Mouse (Mus musculus) intestine, embryonic 15.5 days (tissue): ENCODE data around the gene Ppa2. TPM values are rescaled to one million over a fixed set of nuclear protein-coding genes. Genes with fewer than 3 reads are reported as not detected.

Experiments
- ATAC-seq: fragments of 200-750 bp; cut with Nextera tagmentation; 2 replicates; pipeline ENCODE4 v1.8.0; 2017; ENCODE audit warnings: moderate TSS enrichment, moderate library complexity
- H3K27ac ChIP-seq: fragments of 300-500 bp; sonication (generic); 2 replicates; pipeline ENCODE4 v1.5.1; 2015; ENCODE audit warnings: mild to moderate bottlenecking, inconsistent platforms
- H3K27me3 ChIP-seq: fragments of 300-500 bp; sonication (generic); replicated peaks from 2 replicates; pipeline ENCODE4 v1.6.1; 2015; ENCODE audit warnings: inconsistent platforms
- H3K36me3 ChIP-seq: fragments of 300-500 bp; sonication (generic); 2 replicates; pipeline ENCODE4 v1.6.1; 2015; ENCODE audit warnings: inconsistent platforms
- H3K4me1 ChIP-seq: fragments of 300-500 bp; sonication (generic); replicated peaks from 2 replicates; pipeline ENCODE4 v1.6.1; 2015; ENCODE audit warnings: inconsistent platforms
- H3K4me2 ChIP-seq: fragments of 300-500 bp; sonication (generic); replicated peaks from 2 replicates; pipeline ENCODE4 v1.6.1; 2015; ENCODE audit warnings: mild to moderate bottlenecking, inconsistent platforms
- H3K4me3 ChIP-seq: fragments of 300-500 bp; sonication (generic); replicated peaks from 2 replicates; pipeline ENCODE4 v1.5.1; 2015; ENCODE audit warnings: inconsistent platforms
- H3K9ac ChIP-seq: fragments of 300-500 bp; sonication (generic); 2 replicates; pipeline ENCODE4 v1.6.1; 2015; ENCODE audit warnings: inconsistent platforms
- H3K9me3 ChIP-seq: fragments of 300-500 bp; sonication (generic); 2 replicates; pipeline ENCODE4 v1.6.1; 2016; ENCODE audit warnings: inconsistent platforms
- WGBS: fragments of 180-500 bp; shearing (Covaris S2); methylation state at CpG from one replicate; pipeline ENCODE4 v1.1.7; 2015; 5-methylcytosine and 5-hydroxymethylcytosine counted together
- polyA plus RNA-seq: library from polyadenylated mRNA; unstranded; fragments of >200 nt; fragmentation: Nextera tagmentation; extraction: Ambion mirVana; gene quantifications from 2 replicates; pipeline ENCODE4 v1.2.1, GENCODE M21; 2015

The Ppa2 gene
- polyA plus RNA-seq, 1 experiment from 2014 or later: 135 TPM

DNA sequence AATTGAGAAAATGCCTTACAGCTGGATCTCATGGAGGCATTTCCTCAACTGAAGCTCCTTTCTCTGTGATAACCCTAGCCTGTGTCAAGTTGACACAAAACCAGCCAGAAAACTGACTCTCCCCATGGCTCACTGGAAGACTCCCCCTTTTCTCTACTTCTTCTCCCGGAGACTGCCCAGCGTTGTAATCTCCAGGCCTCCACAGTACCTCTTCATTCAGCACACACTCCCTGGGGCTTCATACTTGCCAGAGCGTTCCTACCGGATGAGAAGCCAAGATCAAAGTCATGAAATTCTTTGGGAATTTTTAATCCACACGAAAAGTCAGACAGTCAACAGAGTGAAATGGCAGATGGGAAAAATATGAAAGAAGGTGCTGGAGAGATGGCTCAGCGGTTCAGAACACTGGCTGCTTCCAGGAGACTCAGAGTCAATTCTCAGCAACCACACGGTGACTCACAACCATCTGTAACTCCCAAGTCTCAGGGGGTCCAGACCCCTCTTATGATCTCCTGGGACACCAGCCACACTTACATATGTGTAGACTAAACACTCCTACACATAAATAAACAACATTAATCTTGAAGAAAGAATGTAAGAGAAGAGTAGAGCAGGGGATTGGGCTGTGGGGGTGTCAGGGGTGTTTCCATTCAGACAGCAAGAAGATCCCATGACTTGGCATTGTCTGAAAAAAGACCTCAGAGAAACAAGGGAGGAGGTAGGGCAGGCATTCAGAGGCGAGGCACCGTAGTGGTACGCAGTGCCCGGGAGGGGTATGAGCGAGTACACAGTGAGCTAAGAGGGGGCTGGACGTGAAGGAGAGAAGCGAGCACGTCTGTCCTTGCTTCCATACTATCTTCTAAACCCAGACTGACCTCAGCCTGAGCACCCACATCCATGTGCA, 23.6 kb downstream of the Ppa2 start:
- H3K4me1 ChIP-seq: 0 out of 2 replicates have a peak, but pooled peaks cover 9% of the 10 kb centered on the region
- 67% methylated on average over 15 of the region's 15 CpGs for WGBS
- no peaks in the 10 kb centered on the region for H3K36me3 ChIP-seq
- H3K4me3 ChIP-seq: no peak overlapping the region
- ATAC-seq: peak; percentile 61
- H3K4me2 ChIP-seq: no peak overlapping the region
- no peaks in the 10 kb centered on the region for H3K9me3 ChIP-seq
- no peak overlapping the region for H3K27ac ChIP-seq
- H3K27me3 ChIP-seq: no peaks in the 10 kb centered on the region
- H3K9ac ChIP-seq: no peak overlapping the region

DNA sequence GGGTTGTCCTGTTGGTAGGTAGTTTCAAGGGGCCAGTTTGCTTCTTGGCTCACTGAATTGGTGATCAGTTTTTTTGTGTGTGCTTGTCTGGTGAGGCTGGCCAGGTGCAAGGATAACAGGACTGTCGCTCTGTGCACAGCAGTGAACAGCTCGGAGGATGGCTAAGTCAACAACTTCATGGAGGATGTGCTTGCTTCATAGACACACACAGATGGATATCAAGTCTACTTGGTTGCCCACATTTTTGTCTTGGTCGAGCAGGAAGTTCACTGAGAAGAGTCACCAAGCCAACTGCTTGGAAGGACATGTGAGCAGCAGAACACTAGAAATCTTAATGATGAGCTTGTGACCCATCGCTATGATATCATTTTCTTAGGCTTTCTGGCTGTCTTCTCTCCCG, 24.8 kb downstream of the Ppa2 start:
- Histone ChIP-seq H3K9me3 (no peaks in the 10 kb centered on the region), H3K27me3 (no peaks in the 10 kb centered on the region), H3K4me2 (no peak overlapping the region), H3K27ac (no peak overlapping the region), H3K9ac (no peak overlapping the region), H3K36me3 (no peaks in the 10 kb centered on the region), H3K4me3 (no peak overlapping the region), H3K4me1 (peaks cover 16% of the 10 kb centered on the region; the same call in 1 of the 2 replicates)
- 76% methylated on average over 5 of the region's 5 CpGs for WGBS
- ATAC-seq: no peak

DNA sequence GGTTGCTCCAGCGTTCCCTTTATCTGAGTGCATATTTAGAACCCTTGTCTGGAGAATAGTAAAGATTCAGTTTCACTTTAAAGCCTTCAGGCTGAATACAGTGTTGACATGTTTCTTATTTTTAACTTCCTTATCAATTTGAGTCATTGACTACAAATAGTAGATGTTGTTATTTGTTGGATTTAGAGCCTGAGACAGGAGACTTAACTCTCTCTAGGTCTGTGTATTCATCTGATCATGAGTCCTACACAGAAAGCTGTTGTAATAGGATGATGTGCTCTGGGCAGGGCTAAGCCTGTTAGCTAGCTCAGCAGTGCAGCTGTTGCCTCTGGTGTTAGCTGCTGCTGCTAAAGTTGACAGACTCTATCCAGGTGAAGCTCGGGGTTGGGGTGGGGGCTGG, 25.3 kb downstream of the Ppa2 start:
- ATAC-seq: no peak

DNA sequence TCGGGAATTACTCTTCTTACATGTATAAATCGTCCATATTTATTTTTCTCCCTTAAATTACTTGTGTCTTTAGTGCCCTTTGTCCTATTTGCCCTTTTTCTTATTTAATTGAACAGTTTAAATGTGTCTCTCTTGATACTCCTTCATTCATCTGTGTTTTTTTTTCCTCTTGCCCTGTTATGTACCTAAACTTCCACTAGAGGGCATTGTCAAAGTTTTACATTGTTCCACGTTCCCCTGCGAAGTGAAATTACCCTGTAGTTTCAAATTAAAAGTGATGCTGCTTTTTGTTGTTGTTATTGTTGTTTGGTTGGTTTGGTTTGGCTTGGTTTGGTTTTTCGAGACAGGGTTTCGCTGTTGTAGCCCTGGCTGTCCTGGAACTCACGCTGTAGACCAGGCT, 26.5 kb downstream of the Ppa2 start:
- no peak overlapping the region for H3K4me3 ChIP-seq
- H3K36me3 ChIP-seq: 0 out of 2 replicates have a peak, but pooled peaks cover 4% of the 10 kb centered on the region
- no peaks in the 10 kb centered on the region for H3K9me3 ChIP-seq
- no peak overlapping the region for H3K4me2 ChIP-seq
- ATAC-seq: no peak
- H3K27me3 ChIP-seq: no peaks in the 10 kb centered on the region
- 82% methylated on average over 7 of the region's 7 CpGs for WGBS
- no peak overlapping the region for H3K9ac ChIP-seq
- H3K4me1 ChIP-seq: peaks cover 15% of the 10 kb centered on the region; the same call in 1 of the 2 replicates
- H3K27ac ChIP-seq: no peak overlapping the region

More for the DNA sequence above, 25.3 kb downstream of the Ppa2 start:
- no peak overlapping the region for H3K4me3 ChIP-seq
- no peak overlapping the region for H3K27ac ChIP-seq
- H3K9me3 ChIP-seq: no peaks in the 10 kb centered on the region
- H3K9ac ChIP-seq: no peak overlapping the region
- peaks cover 16% of the 10 kb centered on the region; the same call in 1 of the 2 replicates for H3K4me1 ChIP-seq
- 78% methylated on average over 2 of the region's 2 CpGs for WGBS
- no peak overlapping the region for H3K4me2 ChIP-seq
- H3K27me3 ChIP-seq: no peaks in the 10 kb centered on the region
- 0 out of 2 replicates have a peak, but pooled peaks cover 2% of the 10 kb centered on the region for H3K36me3 ChIP-seq

DNA sequence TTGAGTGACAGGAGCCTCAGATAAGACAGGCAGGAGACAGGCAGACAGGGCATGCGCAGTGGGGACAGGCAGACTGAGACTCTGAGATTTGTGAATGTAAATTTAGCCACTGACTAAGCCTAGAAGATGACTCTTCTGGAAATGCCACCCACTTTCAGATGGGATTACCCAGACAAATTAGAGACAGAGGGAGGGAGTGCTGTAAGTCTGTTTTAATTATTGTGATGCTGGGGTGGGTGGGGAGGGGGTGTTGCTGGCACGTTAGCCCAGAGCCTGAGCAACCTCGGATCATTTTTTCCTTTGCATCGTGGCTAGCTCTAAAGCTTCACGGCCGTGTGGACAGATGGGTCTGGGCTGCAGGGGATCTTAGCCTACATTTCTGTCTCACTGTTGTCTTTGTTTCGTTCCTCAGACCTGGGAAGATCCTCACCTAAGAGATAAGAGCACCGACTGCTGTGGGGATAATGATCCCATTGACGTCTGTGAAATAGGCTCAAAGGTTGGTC, 29.0 kb downstream of the Ppa2 start:
- 60% methylated on average over 9 of the region's 9 CpGs for WGBS
- H3K9me3 ChIP-seq: no peaks in the 10 kb centered on the region
- no peak overlapping the region for H3K4me3 ChIP-seq
- H3K36me3 ChIP-seq: 0 out of 2 replicates have a peak, but pooled peaks cover 4% of the 10 kb centered on the region
- no peak for ATAC-seq
- no peak overlapping the region for H3K9ac ChIP-seq
- H3K4me2 ChIP-seq: no peak overlapping the region
- peaks cover 11% of the 10 kb centered on the region; the same call in 1 of the 2 replicates for H3K4me1 ChIP-seq
- no peaks in the 10 kb centered on the region for H3K27me3 ChIP-seq
- H3K27ac ChIP-seq: no peak overlapping the region

DNA sequence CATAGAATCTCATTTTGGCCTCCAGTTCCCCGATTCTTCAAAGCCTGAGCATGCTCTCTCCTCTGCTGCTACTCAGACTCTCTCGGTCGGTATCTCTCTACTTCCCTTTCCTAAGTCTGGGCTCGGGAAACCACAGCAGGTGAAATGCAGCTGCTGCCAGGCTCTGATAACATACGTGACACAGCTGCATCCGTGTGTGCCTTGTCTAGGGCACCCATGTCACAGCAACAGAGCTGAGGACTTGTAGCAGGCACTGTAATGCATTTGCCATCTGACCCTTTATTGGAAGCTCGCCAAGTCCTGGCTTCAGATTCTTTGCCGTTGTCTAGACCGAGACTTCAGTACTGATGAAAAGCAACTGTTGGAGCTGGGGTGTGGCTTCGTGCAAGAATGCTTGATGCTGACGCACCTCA, 29.5 kb downstream of the Ppa2 start:
- ATAC-seq: peak; percentile 81

DNA sequence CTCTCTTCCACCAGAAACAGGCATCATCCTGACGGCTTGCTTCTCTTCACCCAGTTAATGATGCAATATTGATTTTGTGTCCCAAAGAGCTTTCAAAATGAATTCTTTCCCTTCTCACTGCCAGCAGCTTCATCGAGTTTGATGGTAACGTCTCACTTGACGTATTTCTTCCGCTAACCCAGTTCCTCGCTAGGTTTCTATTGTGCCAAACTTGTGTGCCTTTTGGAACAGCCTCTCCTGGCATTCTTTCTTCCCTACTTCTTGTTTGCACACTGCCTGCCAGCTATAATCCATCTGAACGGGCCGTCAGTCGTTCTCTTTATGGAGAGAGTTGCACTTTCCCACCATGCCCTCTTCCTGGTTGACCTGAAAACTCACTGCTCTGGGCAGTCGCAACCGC, 31.2 kb downstream of the Ppa2 start:
- no peak for ATAC-seq
- peaks cover 7% of the 10 kb centered on the region; the same call in 1 of the 2 replicates for H3K4me1 ChIP-seq
- 87% methylated on average over 11 of the region's 11 CpGs for WGBS
- H3K4me3 ChIP-seq: no peak overlapping the region
- H3K9me3 ChIP-seq: no peaks in the 10 kb centered on the region
- no peaks in the 10 kb centered on the region for H3K27me3 ChIP-seq
- 0 out of 2 replicates have a peak, but pooled peaks cover 4% of the 10 kb centered on the region for H3K36me3 ChIP-seq
- no peak overlapping the region for H3K4me2 ChIP-seq
- H3K9ac ChIP-seq: no peak overlapping the region
- H3K27ac ChIP-seq: no peak overlapping the region

More for the DNA sequence above, 29.5 kb downstream of the Ppa2 start:
- Histone ChIP-seq H3K27me3 (no peaks in the 10 kb centered on the region), H3K36me3 (0 out of 2 replicates have a peak, but pooled peaks cover 4% of the 10 kb centered on the region), H3K4me2 (no peak overlapping the region), H3K27ac (no peak overlapping the region), H3K9ac (no peak overlapping the region), H3K9me3 (no peaks in the 10 kb centered on the region), H3K4me1 (peaks cover 7% of the 10 kb centered on the region; the same call in 1 of the 2 replicates), H3K4me3 (no peak overlapping the region)
- 36% methylated on average over 11 of the region's 11 CpGs for WGBS

DNA sequence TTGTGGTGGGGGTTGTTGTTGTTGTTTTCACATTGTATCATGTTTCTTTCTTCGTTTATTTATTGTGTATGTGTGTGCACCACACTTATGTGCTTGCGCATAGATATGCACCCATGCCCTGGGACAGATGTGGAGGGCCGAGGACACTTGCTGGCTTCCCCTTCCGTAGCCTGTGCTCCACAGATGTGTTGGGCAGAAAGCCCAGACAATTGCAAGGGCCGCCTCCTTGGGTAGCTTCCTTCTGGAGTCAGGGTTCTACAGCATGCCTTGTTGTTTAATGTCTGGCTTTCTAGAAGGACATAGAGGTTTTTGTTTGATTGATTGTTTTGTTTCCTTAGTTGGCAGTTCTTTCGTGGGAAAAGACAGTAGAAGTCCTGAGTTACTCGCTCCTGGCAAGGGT, 37.6 kb downstream of the Ppa2 start:
- H3K4me1 ChIP-seq: no peaks in the 10 kb centered on the region
- 57% methylated on average over 7 of the region's 7 CpGs for WGBS
- peak; percentile 62 for ATAC-seq
- H3K27ac ChIP-seq: no peak overlapping the region
- no peak overlapping the region for H3K4me3 ChIP-seq
- no peaks in the 10 kb centered on the region for H3K27me3 ChIP-seq
- no peaks in the 10 kb centered on the region for H3K9me3 ChIP-seq
- H3K36me3 ChIP-seq: peaks cover 4% of the 10 kb centered on the region; the same call in 1 of the 2 replicates
- no peak overlapping the region for H3K4me2 ChIP-seq
- no peak overlapping the region for H3K9ac ChIP-seq

DNA sequence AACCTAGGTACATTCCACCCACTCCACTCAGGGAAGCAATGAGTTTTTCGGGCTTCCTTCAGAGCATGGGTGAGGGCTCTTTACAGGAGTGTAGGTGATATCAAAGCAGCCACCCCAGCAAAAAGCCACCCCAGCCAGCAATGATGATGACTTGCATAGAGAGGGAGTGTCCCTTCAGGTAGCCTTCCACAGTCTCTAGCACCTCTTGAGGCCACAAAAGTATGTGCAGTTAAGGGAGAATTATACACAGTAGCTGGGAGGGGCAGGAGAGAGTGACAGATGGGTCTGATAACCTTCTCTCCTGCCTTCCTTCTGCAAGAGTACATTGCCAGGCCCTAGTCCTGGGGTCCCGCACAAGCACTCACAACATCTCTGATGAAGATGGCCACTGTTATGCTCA, 38.9 kb downstream of the Ppa2 start:
- no peaks in the 10 kb centered on the region for H3K4me1 ChIP-seq

DNA sequence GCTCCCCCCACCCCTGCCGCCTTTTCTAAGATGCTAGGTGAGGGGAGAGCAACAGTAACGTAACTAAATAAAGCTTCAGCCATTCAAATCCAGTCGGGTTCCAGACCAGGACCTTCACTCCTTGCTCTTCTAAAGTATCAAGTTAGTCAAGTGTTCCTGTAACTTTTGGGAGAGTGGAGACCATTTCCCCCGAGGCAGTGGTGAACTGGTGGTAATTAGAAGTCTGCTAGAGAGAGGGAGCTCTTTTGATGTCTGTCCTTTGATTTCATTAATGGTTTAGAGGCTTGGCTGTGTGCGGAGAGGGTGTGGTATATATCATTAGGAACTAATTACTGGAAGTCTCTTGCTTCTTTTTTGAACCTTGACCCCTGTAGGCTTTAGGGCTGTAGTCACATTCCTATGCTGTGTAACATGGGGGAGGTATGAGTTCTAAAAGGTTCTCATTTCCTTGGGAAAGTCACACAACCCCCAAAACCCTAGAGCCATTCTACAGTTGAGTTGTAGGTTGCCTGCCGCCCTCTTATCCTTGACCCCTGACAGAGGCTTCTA, 47.6 kb downstream of the Ppa2 start:
- Histone ChIP-seq H3K9ac (no peak overlapping the region), H3K27me3 (no peaks in the 10 kb centered on the region), H3K4me2 (no peak overlapping the region), H3K27ac (no peak overlapping the region), H3K9me3 (no peaks in the 10 kb centered on the region), H3K4me1 (0 out of 2 replicates have a peak, but pooled peaks cover 2% of the 10 kb centered on the region), H3K36me3 (no peaks in the 10 kb centered on the region), H3K4me3 (no peak overlapping the region)
- WGBS: 58% methylated on average over 6 of the region's 6 CpGs
- peak; percentile 79 for ATAC-seq

More for the DNA sequence above, 38.9 kb downstream of the Ppa2 start:
- no peak overlapping the region for H3K4me3 ChIP-seq
- no peaks in the 10 kb centered on the region for H3K9me3 ChIP-seq
- WGBS: 93% methylated on average over 2 of the region's 2 CpGs
- ATAC-seq: no peak
- no peaks in the 10 kb centered on the region for H3K27me3 ChIP-seq
- peaks cover 4% of the 10 kb centered on the region; the same call in 1 of the 2 replicates for H3K36me3 ChIP-seq
- no peak overlapping the region for H3K27ac ChIP-seq
- no peak overlapping the region for H3K4me2 ChIP-seq
- no peak overlapping the region for H3K9ac ChIP-seq

DNA sequence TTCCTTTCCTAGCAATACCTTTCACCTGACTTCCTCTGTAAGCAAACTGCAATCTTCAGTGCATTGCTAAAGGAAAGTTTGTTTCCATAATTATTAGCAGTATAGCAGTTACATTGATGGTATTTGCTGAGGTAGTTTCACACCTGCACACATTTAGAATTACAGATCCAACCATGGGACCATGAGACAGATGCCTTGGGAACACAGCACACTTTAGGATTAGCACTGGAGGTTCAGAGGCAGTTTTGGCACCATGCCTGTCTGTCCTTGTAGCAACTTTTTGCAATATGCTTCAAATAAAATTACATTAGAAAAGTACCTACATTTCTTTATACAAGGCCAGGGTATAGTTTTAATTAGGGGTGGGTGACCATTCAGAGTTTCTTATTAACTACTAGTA, 48.1 kb downstream of the Ppa2 start:
- Histone ChIP-seq H3K36me3 (no peaks in the 10 kb centered on the region), H3K4me1 (0 out of 2 replicates have a peak, but pooled peaks cover 2% of the 10 kb centered on the region), H3K9me3 (no peaks in the 10 kb centered on the region), H3K4me2 (no peak overlapping the region), H3K9ac (no peak overlapping the region), H3K27me3 (no peaks in the 10 kb centered on the region), H3K4me3 (no peak overlapping the region), H3K27ac (no peak overlapping the region)
- ATAC-seq: no peak

DNA sequence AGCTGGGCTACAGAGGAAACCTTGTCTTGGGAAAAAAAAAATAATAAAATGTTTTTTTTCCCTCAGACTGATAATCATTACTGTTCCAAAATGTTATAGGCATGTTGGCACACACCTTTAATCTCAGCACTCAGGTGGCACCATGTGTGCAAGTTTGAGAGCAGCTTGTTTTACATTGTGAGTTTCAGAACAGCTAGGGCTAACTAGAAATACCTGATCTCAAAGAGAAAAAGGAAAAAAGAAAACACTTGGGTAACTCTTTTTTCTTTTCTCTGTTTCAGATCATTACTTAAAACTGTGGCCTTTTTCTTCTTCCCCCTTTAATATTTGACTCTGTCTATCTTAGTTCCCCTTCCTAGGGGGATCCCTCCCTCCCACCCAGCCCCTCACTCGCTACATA, 51.5 kb downstream of the Ppa2 start:
- Histone ChIP-seq H3K9me3 (no peaks in the 10 kb centered on the region), H3K27me3 (no peaks in the 10 kb centered on the region), H3K27ac (no peak overlapping the region), H3K4me3 (no peak overlapping the region), H3K9ac (no peak overlapping the region), H3K4me2 (no peak overlapping the region), H3K4me1 (0 out of 2 replicates have a peak, but pooled peaks cover 2% of the 10 kb centered on the region), H3K36me3 (no peaks in the 10 kb centered on the region)
- 88% methylated on average over 1 of the region's 1 CpGs for WGBS
- ATAC-seq: no peak
